Mouse (Mus musculus) brain, embryonic 14.5 days (tissue): ENCODE measurements at regions not wholly inside any gene's neighbourhood (a gene's known extent, or its start where the extent isn't known, plus 50 kb on each side); places are given as distances from the start of the nearest gene placed in this dataset.

Experiments used
- CTCF ChIP-seq: fragments of 200-500 bp; IDR thresholded peaks from 2 replicates; pipeline ENCODE4 v1.5.1; 2012; ENCODE audit warnings: inconsistent platforms, mild to moderate bottlenecking, moderate library complexity, borderline replicate concordance; ENCODE audit not compliant: insufficient read depth, insufficient read length; ENCODE audit errors: extremely low read depth
- POLR2A ChIP-seq: fragments of 200-500 bp; IDR thresholded peaks from 2 replicates; pipeline ENCODE4 v1.6.1; 2012; ENCODE audit warnings: mild to moderate bottlenecking, inconsistent platforms, borderline replicate concordance; ENCODE audit not compliant: poor library complexity, insufficient read depth, insufficient read length, severe bottlenecking; ENCODE audit errors: extremely low read depth

GRCm38 (mm10) chr12:43856370-43856769, 353.8 kb downstream of the Dnajb9 start:
- TF ChIP-seq CTCF = no peak
- TF ChIP-seq POLR2A = no peak
